Mouse (Mus musculus): ENCODE data around the gene Carmil2.

DNA sequence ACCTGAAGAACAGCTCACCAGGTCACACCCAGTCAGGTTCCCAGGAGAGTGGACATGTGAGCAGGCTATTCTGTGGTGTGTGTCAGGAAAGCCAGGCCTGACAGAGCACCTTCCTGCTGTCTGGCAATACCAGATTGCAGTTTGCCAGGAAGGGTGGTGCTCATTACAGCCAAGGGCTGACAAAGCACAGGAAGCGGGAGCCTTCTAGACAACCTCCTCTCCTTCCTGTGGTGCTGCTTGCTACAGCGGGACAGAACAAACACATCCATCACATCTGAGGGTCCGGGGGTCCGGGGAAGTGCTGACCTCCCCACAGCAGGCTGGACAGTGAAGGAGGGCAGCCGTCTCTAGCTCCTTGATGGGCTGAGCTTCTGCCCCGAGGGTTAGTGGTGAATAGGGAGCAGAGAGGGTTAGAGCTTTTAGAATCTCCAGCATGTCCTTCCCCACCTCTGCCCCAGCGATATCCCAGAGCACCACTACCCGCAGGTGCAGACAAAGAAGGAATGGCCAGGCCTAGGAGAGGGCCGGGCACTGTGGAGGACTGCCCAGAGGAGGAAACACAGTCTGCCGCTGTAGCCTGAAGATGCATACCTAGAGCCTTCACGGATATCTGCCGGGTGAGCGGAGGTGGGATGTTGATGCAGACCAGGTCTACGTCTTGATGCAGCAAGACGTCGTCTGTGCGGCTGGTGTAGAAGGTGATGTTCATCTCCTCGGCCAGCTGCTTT is 41.5 kb downstream of the Carmil2 start:
- TF ChIP-seq CTCF (IDR thresholded peaks at IDR 0.05 in 2 of 3, conservative IDR thresholded peaks at IDR 0.05 in 1 of 3; ENCODE audit: control insufficient read depth in 1 of 3, insufficient read depth in 1 of 3, low read depth in 2 of 3, low read length in 3 of 3, poor library complexity in 1 of 3, severe bottlenecking in 1 of 3) (no peak), CHD2 (IDR thresholded peaks at IDR 0.05; ENCODE audit: low read length) (no peak), MXI1 (IDR thresholded peaks at IDR 0.05; ENCODE audit: low read depth, low read length) (no peak), E2F4 (IDR thresholded peaks at IDR 0.05; ENCODE audit: borderline replicate concordance, low read depth, low read length) (no peak)

All from MEL (cell line).